Mouse (Mus musculus): ENCODE data around the gene Foxn1. TPM values are rescaled to one million over a fixed set of nuclear protein-coding genes. Genes with fewer than 3 reads are reported as not detected.

Gene Foxn1
- polyA plus RNA-seq (2017; shearing (Covaris generic)), result not detected

DNA sequence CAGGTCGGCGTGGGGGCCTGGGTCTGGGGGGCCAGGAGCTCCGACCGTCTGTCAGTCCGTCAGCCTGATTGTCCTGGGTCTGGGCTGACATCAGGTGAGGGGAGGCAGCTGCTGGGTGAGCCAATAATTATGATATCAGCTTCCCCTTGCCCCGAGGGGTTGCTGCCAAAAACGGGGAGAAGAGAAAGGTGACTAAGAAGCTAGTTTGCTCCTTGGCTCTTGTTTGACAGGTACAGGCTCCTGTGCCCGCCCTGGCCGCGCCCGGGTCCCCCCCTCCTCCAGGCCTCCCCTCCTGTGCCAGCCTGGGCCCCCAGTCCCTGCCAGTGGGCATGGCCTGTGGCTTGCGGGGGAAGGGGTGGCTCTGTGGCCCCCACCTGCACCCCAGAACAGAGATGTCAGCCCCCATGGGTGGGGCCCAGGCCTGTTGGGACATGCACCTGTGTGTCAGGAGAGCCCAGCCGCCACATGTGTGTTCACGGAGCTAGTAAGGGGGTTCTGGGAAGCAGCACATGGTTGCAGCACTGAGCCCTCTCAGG is at the start of gene Foxn1:
Gene Foxn1, minus strand, starts transcription at position 51 of the 536 bp plus-strand sequence.

GRCm38 (mm10) chr11:78422055-78422819 is 35.9 kb upstream of the Foxn1 start, which contains the start of gene Slc13a2:
Gene Slc13a2 (minus strand): TSS chr11:78422217.

DNA sequence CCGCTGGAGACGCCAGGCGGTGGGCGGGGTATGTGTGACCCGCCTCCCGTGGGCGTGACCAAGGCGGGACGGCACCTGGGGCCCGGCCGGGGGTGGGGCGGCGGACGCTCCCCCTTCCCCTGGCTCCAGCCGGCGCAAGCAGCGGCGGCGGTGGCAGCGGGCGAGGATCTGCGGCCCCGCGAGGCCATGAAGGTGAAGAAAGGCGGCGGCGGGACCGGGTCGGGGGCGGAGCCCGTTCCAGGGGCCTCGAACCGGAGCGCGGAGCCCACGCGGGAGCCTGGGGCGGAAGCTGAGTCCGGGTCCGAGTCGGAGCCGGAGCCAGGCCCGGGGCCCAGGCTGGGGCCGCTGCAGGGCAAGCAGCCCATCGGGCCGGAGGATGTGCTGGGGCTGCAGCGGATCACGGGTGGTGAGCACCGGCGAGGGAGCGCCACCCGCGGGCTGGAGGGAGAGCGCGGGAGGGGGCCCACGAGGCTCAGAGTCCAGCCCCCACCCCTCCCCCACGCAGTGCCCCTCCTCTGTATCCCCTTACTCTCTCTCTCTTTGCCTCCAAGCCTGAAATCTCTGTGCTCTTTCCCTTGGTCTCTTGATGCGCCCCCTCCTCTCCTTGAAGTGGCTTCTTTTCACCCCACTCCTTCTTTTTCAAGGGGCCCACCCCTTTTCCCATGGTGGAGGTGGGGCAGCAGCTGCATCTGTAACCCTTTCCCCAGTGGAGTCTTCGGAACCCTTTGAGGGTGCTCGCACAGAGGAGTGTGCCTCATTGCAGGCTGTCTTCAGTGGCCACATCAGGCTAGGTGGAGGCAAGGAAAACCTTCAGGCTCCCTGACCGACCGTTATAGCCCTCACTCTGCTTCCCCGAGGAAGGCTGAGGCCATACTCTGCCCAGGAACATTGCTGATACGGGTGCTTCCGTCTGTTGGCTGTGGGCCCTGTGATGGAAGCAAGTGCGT is 42.7 kb downstream of the Foxn1 start, which contains the start of gene Unc119:
Gene Unc119, plus strand, starts transcription at position 102 of the 947 bp plus-strand sequence.

GRCm38 (mm10) chr11:78327634-78328511 is 58.5 kb downstream of the Foxn1 start, which contains the start of gene Pigs:
Gene Pigs (plus strand): TSS chr11:78328415.

GRCm38 (mm10) chr11:78322860-78323259 is 63.5 kb downstream of the Foxn1 start, which contains the start of gene Aldoc:
Gene Aldoc (plus strand): TSS chr11:78322968.

Other genes starting within 250 kb of the Foxn1 start
- gene Traf4, start 221.0 kb downstream of the Foxn1 start, polyA plus RNA-seq (2017; shearing (Covaris generic)), result 92.9 TPM
- 15.1 TPM for gene Nek8, start 209.9 kb downstream of the Foxn1 start, polyA plus RNA-seq (2017; shearing (Covaris generic))
- gene Tlcd1, start 209.8 kb downstream of the Foxn1 start, polyA plus RNA-seq (2017; shearing (Covaris generic)), result 2.5 TPM
- gene Rpl23a, start 203.0 kb downstream of the Foxn1 start, polyA plus RNA-seq (2017; shearing (Covaris generic)), result 2,044 TPM
- not detected for gene Rab34, start 198.1 kb downstream of the Foxn1 start, polyA plus RNA-seq (2017; shearing (Covaris generic))
- not detected for gene Proca1, start 193.2 kb downstream of the Foxn1 start, polyA plus RNA-seq (2017; shearing (Covaris generic))
- 84.4 TPM for gene Sdf2, start 140.8 kb downstream of the Foxn1 start, polyA plus RNA-seq (2017; shearing (Covaris generic))
- 51.6 TPM for gene Supt6, start 140.6 kb downstream of the Foxn1 start, polyA plus RNA-seq (2017; shearing (Covaris generic))
- 82.8 TPM for gene 2610507B11Rik, start 124.8 kb downstream of the Foxn1 start, polyA plus RNA-seq (2017; shearing (Covaris generic))
- gene BC030499, start 95.7 kb downstream of the Foxn1 start, polyA plus RNA-seq (2017; shearing (Covaris generic)), result 0.30 TPM
- gene Spag5, start 85.0 kb downstream of the Foxn1 start, polyA plus RNA-seq (2017; shearing (Covaris generic)), result 1.2 TPM
- 4.4 TPM for gene Aldoc, start 63.6 kb downstream of the Foxn1 start, polyA plus RNA-seq (2017; shearing (Covaris generic))
- 73.4 TPM for gene Pigs, start 58.1 kb downstream of the Foxn1 start, polyA plus RNA-seq (2017; shearing (Covaris generic))
- gene Unc119, start 43.1 kb downstream of the Foxn1 start, polyA plus RNA-seq (2017; shearing (Covaris generic)), result 11.7 TPM
- gene Slc13a2, start 35.7 kb upstream of the Foxn1 start, polyA plus RNA-seq (2017; shearing (Covaris generic)), result not detected
- 0.53 TPM for gene Slc46a1, start 79.1 kb upstream of the Foxn1 start, polyA plus RNA-seq (2017; shearing (Covaris generic))
- 2.0 TPM for gene Sarm1, start 111.2 kb upstream of the Foxn1 start, polyA plus RNA-seq (2017; shearing (Covaris generic))
- not detected for gene Vtn, start 112.5 kb upstream of the Foxn1 start, polyA plus RNA-seq (2017; shearing (Covaris generic))
- not detected for gene Sebox, start 116.9 kb upstream of the Foxn1 start, polyA plus RNA-seq (2017; shearing (Covaris generic))
- 16.0 TPM for gene Tmem199, start 125.6 kb upstream of the Foxn1 start, polyA plus RNA-seq (2017; shearing (Covaris generic))
- 40.7 TPM for gene Poldip2, start 125.6 kb upstream of the Foxn1 start, polyA plus RNA-seq (2017; shearing (Covaris generic))
- gene Tnfaip1, start 149.8 kb upstream of the Foxn1 start, polyA plus RNA-seq (2017; shearing (Covaris generic)), result 16.0 TPM
- 55.2 TPM for gene Ift20, start 149.8 kb upstream of the Foxn1 start, polyA plus RNA-seq (2017; shearing (Covaris generic))
- 11.9 TPM for gene Tmem97, start 164.2 kb upstream of the Foxn1 start, polyA plus RNA-seq (2017; shearing (Covaris generic))